Mouse (Mus musculus) layer of hippocampus, adult 9-10 months (tissue): Measurements from ENCODE around the gene Cfl2.
"Not testable (repeated sequence)": the region's sequence is repeated elsewhere in the genome, so short reads cannot be mapped to it uniquely, and the experiment has no call there.

Experiments
- DNase-seq: peaks from one replicate; pipeline ENCODE4 v3.0.0; 2022; ENCODE audit warnings: low spot score

Cfl2 gene

GRCm38 (mm10) chr12:54862606-54863535 is at the start of gene Cfl2:
Gene Cfl2 (minus strand): TSS chr12:54862877.
- peak; percentile 52 for DNase-seq

- DNase-seq, result no peak
These were observed 47.7 kb upstream of the Cfl2 start for GRCm38 (mm10) chr12:54910387-54910786.

- DNase-seq, result not testable (repeated sequence)
These were observed 29.9 kb upstream of the Cfl2 start for GRCm38 (mm10) chr12:54892559-54892958.

GRCm38 (mm10) chr12:54890426-54890825 is 27.7 kb upstream of the Cfl2 start:
- no peak for DNase-seq

- no peak for DNase-seq
These were observed 25.0 kb upstream of the Cfl2 start for GRCm38 (mm10) chr12:54887580-54888127.

GRCm38 (mm10) chr12:54879630-54880029 is 17.0 kb upstream of the Cfl2 start:
- DNase-seq, result peak; percentile 30

- no peak for DNase-seq
These were observed 16.5 kb upstream of the Cfl2 start for GRCm38 (mm10) chr12:54879211-54879610.

GRCm38 (mm10) chr12:54877875-54878274 is 15.2 kb upstream of the Cfl2 start:
- no peak for DNase-seq

GRCm38 (mm10) chr12:54876879-54877278 is 14.2 kb upstream of the Cfl2 start:
- no peak for DNase-seq

GRCm38 (mm10) chr12:54874711-54875110 is 12.0 kb upstream of the Cfl2 start:
- DNase-seq, result no peak

- DNase-seq, result peak; percentile 33
These were observed 579 bp downstream of the Cfl2 start for GRCm38 (mm10) chr12:54861991-54862605.

- DNase-seq, result peak; percentile 26
These were observed 3.1 kb downstream of the Cfl2 start for GRCm38 (mm10) chr12:54859531-54859930.

- no peak for DNase-seq
These were observed 12.1 kb downstream of the Cfl2 start for GRCm38 (mm10) chr12:54850551-54850950.

GRCm38 (mm10) chr12:54844415-54844814 is 18.3 kb downstream of the Cfl2 start:
- DNase-seq, result no peak

GRCm38 (mm10) chr12:54841576-54841975 is 21.1 kb downstream of the Cfl2 start:
- no peak for DNase-seq

GRCm38 (mm10) chr12:54839815-54840214 is 22.9 kb downstream of the Cfl2 start:
- no peak for DNase-seq

GRCm38 (mm10) chr12:54838931-54839330 is 23.7 kb downstream of the Cfl2 start:
- no peak for DNase-seq

- no peak for DNase-seq
These were observed 26.8 kb downstream of the Cfl2 start for GRCm38 (mm10) chr12:54835608-54836570.

GRCm38 (mm10) chr12:54834925-54835447 is 27.7 kb downstream of the Cfl2 start:
- DNase-seq, result peak; percentile 59

- no peak for DNase-seq
These were observed 28.7 kb downstream of the Cfl2 start for GRCm38 (mm10) chr12:54833856-54834399.

GRCm38 (mm10) chr12:54831927-54832326 is 30.8 kb downstream of the Cfl2 start:
- not testable (repeated sequence) for DNase-seq
